Mouse (Mus musculus): ENCODE data around the gene Ttc25. TPM values are rescaled to one million over a fixed set of nuclear protein-coding genes. Genes with fewer than 3 reads are reported as not detected.

The Ttc25 gene
- polyA plus RNA-seq, 1 experiment from 2014 or later: 0.45 TPM

GRCm38 (mm10) chr11:100574188-100574587 is 28.8 kb downstream of the Ttc25 start:
- Histone ChIP-seq H3K9ac (ENCODE audit: low read depth, low read length) (peak overlapping the region; percentile 71), H3K4me3 (ENCODE audit: low read length) (peak overlapping the region; percentile 63), H3K9me3 (ENCODE audit: control insufficient read depth, low read length) (no peaks in the 10 kb centered on the region), H3K4me1 (ENCODE audit: control insufficient read depth, insufficient read depth, low read length) (peaks cover 10% of the 10 kb centered on the region), H3K27me3 (replicated peaks; ENCODE audit: control insufficient read depth, insufficient read depth, low read length) (no peaks in the 10 kb centered on the region; the same call in 1 of the 2 replicates), H3K36me3 (ENCODE audit: control insufficient read depth, insufficient read depth, low read length) (no peaks in the 10 kb centered on the region; the same call in 1 of the 2 replicates), H3K27ac (ENCODE audit: low read length) (no peak overlapping the region), H3K4me2 (ENCODE audit: low read depth, low read length) (peak overlapping the region; percentile 65)
- no peak for ATAC-seq
- 93% methylated on average over 3 of the region's 3 CpGs for WGBS

- Histone ChIP-seq H3K4me1 (ENCODE audit: control insufficient read depth, insufficient read depth, low read length) (peaks cover 10% of the 10 kb centered on the region), H3K9me3 (ENCODE audit: control insufficient read depth, low read length) (no peaks in the 10 kb centered on the region), H3K36me3 (ENCODE audit: control insufficient read depth, insufficient read depth, low read length) (no peaks in the 10 kb centered on the region; the same call in 1 of the 2 replicates), H3K27ac (ENCODE audit: low read length) (peak within 1 kb of the TSS; percentile 43), H3K9ac (ENCODE audit: low read depth, low read length) (peak within 1 kb of the TSS; percentile 71), H3K27me3 (replicated peaks; ENCODE audit: control insufficient read depth, insufficient read depth, low read length) (no peaks in the 10 kb centered on the region; the same call in 1 of the 2 replicates), H3K4me3 (ENCODE audit: low read length) (peak within 1 kb of the TSS; percentile 63), H3K4me2 (ENCODE audit: low read depth, low read length) (peak within 1 kb of the TSS; percentile 65)
- WGBS: 2% methylated on average over 47 of the region's 47 CpGs
- ATAC-seq: peak; percentile 89
Observed at GRCm38 (mm10) chr11:100574708-100575483, 29.5 kb downstream of the Ttc25 start, which contains the start of gene Cnp. Cnp (plus strand) TSS chr11:100574904.

GRCm38 (mm10) chr11:100575484-100575855 is 30.1 kb downstream of the Ttc25 start:
- H3K27ac ChIP-seq (ENCODE audit: low read length): peak overlapping the region; percentile 43
- peak; percentile 4; the same call in 1 of the 2 replicates for ATAC-seq
- H3K4me2 ChIP-seq (ENCODE audit: low read depth, low read length): peak overlapping the region; percentile 65
- peaks cover 10% of the 10 kb centered on the region for H3K4me1 ChIP-seq (ENCODE audit: control insufficient read depth, insufficient read depth, low read length)
- peak overlapping the region; percentile 63 for H3K4me3 ChIP-seq (ENCODE audit: low read length)
- no peaks in the 10 kb centered on the region for H3K9me3 ChIP-seq (ENCODE audit: control insufficient read depth, low read length)
- 42% methylated on average over 2 of the region's 2 CpGs for WGBS
- H3K36me3 ChIP-seq (ENCODE audit: control insufficient read depth, insufficient read depth, low read length): peaks cover 3% of the 10 kb centered on the region; the same call in 1 of the 2 replicates
- H3K27me3 ChIP-seq (replicated peaks; ENCODE audit: control insufficient read depth, insufficient read depth, low read length): no peaks in the 10 kb centered on the region; the same call in 1 of the 2 replicates
- peak overlapping the region; percentile 71 for H3K9ac ChIP-seq (ENCODE audit: low read depth, low read length)

GRCm38 (mm10) chr11:100576256-100576655 is 30.8 kb downstream of the Ttc25 start:
- Histone ChIP-seq H3K27me3 (replicated peaks; ENCODE audit: control insufficient read depth, insufficient read depth, low read length) (no peaks in the 10 kb centered on the region), H3K27ac (ENCODE audit: low read length) (no peak overlapping the region), H3K36me3 (ENCODE audit: control insufficient read depth, insufficient read depth, low read length) (peaks cover 3% of the 10 kb centered on the region; the same call in 1 of the 2 replicates), H3K4me1 (ENCODE audit: control insufficient read depth, insufficient read depth, low read length) (peaks cover 3% of the 10 kb centered on the region; the same call in 1 of the 2 replicates), H3K4me2 (ENCODE audit: low read depth, low read length) (0 out of 2 replicates have a peak overlapping the region, but pooled peaks have one; percentile 65), H3K9me3 (ENCODE audit: control insufficient read depth, low read length) (no peaks in the 10 kb centered on the region), H3K9ac (ENCODE audit: low read depth, low read length) (0 out of 2 replicates have a peak overlapping the region, but pooled peaks have one; percentile 12), H3K4me3 (ENCODE audit: low read length) (no peak overlapping the region)
- WGBS: 69% methylated on average over 21 of the region's 21 CpGs
- no peak for ATAC-seq

GRCm38 (mm10) chr11:100577852-100578599 is 32.6 kb downstream of the Ttc25 start:
- peaks cover 3% of the 10 kb centered on the region; the same call in 1 of the 2 replicates for H3K36me3 ChIP-seq (ENCODE audit: control insufficient read depth, insufficient read depth, low read length)
- H3K4me1 ChIP-seq (ENCODE audit: control insufficient read depth, insufficient read depth, low read length): 0 out of 2 replicates have a peak, but pooled peaks cover 2% of the 10 kb centered on the region
- no peak overlapping the region for H3K27ac ChIP-seq (ENCODE audit: low read length)
- 77% methylated on average over 8 of the region's 8 CpGs for WGBS
- H3K27me3 ChIP-seq (replicated peaks; ENCODE audit: control insufficient read depth, insufficient read depth, low read length): no peaks in the 10 kb centered on the region
- 0 out of 2 replicates have a peak overlapping the region, but pooled peaks have one; percentile 12 for H3K9ac ChIP-seq (ENCODE audit: low read depth, low read length)
- ATAC-seq: no peak
- no peak overlapping the region for H3K4me3 ChIP-seq (ENCODE audit: low read length)
- no peak overlapping the region for H3K4me2 ChIP-seq (ENCODE audit: low read depth, low read length)
- no peaks in the 10 kb centered on the region for H3K9me3 ChIP-seq (ENCODE audit: control insufficient read depth, low read length)

GRCm38 (mm10) chr11:100579116-100579799 is 33.9 kb downstream of the Ttc25 start:
- Histone ChIP-seq H3K4me1 (ENCODE audit: control insufficient read depth, insufficient read depth, low read length) (0 out of 2 replicates have a peak, but pooled peaks cover 2% of the 10 kb centered on the region), H3K4me2 (ENCODE audit: low read depth, low read length) (no peak overlapping the region), H3K9ac (ENCODE audit: low read depth, low read length) (no peak overlapping the region), H3K9me3 (ENCODE audit: control insufficient read depth, low read length) (no peaks in the 10 kb centered on the region), H3K27me3 (replicated peaks; ENCODE audit: control insufficient read depth, insufficient read depth, low read length) (no peaks in the 10 kb centered on the region), H3K4me3 (ENCODE audit: low read length) (no peak overlapping the region), H3K27ac (ENCODE audit: low read length) (no peak overlapping the region), H3K36me3 (ENCODE audit: control insufficient read depth, insufficient read depth, low read length) (peaks cover 7% of the 10 kb centered on the region; the same call in 1 of the 2 replicates)
- no peak for ATAC-seq
- WGBS: 91% methylated on average over 9 of the region's 9 CpGs

GRCm38 (mm10) chr11:100580275-100580674 is 34.9 kb downstream of the Ttc25 start:
- no peak overlapping the region for H3K4me3 ChIP-seq (ENCODE audit: low read length)
- no peak overlapping the region for H3K9ac ChIP-seq (ENCODE audit: low read depth, low read length)
- 84% methylated on average over 13 of the region's 13 CpGs for WGBS
- no peaks in the 10 kb centered on the region for H3K27me3 ChIP-seq (replicated peaks; ENCODE audit: control insufficient read depth, insufficient read depth, low read length)
- H3K9me3 ChIP-seq (ENCODE audit: control insufficient read depth, low read length): no peaks in the 10 kb centered on the region
- peaks cover 12% of the 10 kb centered on the region; the same call in 1 of the 2 replicates for H3K36me3 ChIP-seq (ENCODE audit: control insufficient read depth, insufficient read depth, low read length)
- no peak overlapping the region for H3K4me2 ChIP-seq (ENCODE audit: low read depth, low read length)
- no peak overlapping the region for H3K27ac ChIP-seq (ENCODE audit: low read length)
- no peaks in the 10 kb centered on the region for H3K4me1 ChIP-seq (ENCODE audit: control insufficient read depth, insufficient read depth, low read length)
- ATAC-seq: no peak

- Histone ChIP-seq H3K4me1 (ENCODE audit: control insufficient read depth, insufficient read depth, low read length) (no peaks in the 10 kb centered on the region), H3K27me3 (replicated peaks; ENCODE audit: control insufficient read depth, insufficient read depth, low read length) (no peaks in the 10 kb centered on the region), H3K4me2 (ENCODE audit: low read depth, low read length) (no peak overlapping the region), H3K36me3 (ENCODE audit: control insufficient read depth, insufficient read depth, low read length) (peaks cover 16% of the 10 kb centered on the region; the same call in 1 of the 2 replicates), H3K9ac (ENCODE audit: low read depth, low read length) (no peak overlapping the region), H3K9me3 (ENCODE audit: control insufficient read depth, low read length) (no peaks in the 10 kb centered on the region), H3K27ac (ENCODE audit: low read length) (no peak overlapping the region), H3K4me3 (ENCODE audit: low read length) (no peak overlapping the region)
- WGBS: 78% methylated on average over 4 of the region's 4 CpGs
- peak; percentile 41; the same call in 1 of the 2 replicates for ATAC-seq
Observed at GRCm38 (mm10) chr11:100581756-100582155, 36.3 kb downstream of the Ttc25 start.

Measured in intestine, embryonic 16.5 days (tissue).